Mouse (Mus musculus) heart, postnatal 0 days (tissue): ENCODE data around the gene Psmd4. TPM values are rescaled to one million over a fixed set of nuclear protein-coding genes. Genes with fewer than 3 reads are reported as not detected.

Experiments used
- ATAC-seq: fragments of 200-750 bp; cut with Nextera tagmentation; 2 replicates; pipeline ENCODE4 v1.8.0; 2017; ENCODE audit warnings: low read depth, moderate number of reproducible peaks, moderate library complexity; ENCODE audit not compliant: insufficient read depth
- DNase-seq: peaks from one replicate; pipeline ENCODE4 v3.0.0-alpha.2; 2016; ENCODE audit warnings: low spot score
- H3K27ac ChIP-seq: fragments of 300-500 bp; sonication (generic); 2 replicates; pipeline ENCODE4 v1.5.1; 2014; ENCODE audit warnings: low read depth, mild to moderate bottlenecking
- H3K27me3 ChIP-seq: fragments of 300-500 bp; sonication (generic); 2 replicates; pipeline ENCODE4 v1.6.1; 2014; ENCODE audit warnings: low read length, mixed read lengths; ENCODE audit not compliant: control insufficient read depth, insufficient read depth
- H3K36me3 ChIP-seq: fragments of 300-500 bp; sonication (generic); replicated peaks from 2 replicates; pipeline ENCODE4 v1.6.1; 2014; ENCODE audit warnings: low read length, mixed read lengths; ENCODE audit not compliant: control insufficient read depth, insufficient read depth
- H3K4me1 ChIP-seq: fragments of 300-500 bp; sonication (generic); 2 replicates; pipeline ENCODE4 v1.6.1; 2014; ENCODE audit warnings: antibody characterized with exemption; ENCODE audit not compliant: control insufficient read depth, insufficient read depth
- H3K4me2 ChIP-seq: fragments of 300-500 bp; sonication (generic); 2 replicates; pipeline ENCODE4 v1.6.1; 2014; ENCODE audit warnings: low read depth, mild to moderate bottlenecking, low read length, moderate library complexity
- H3K4me3 ChIP-seq: fragments of 300-500 bp; sonication (generic); 2 replicates; pipeline ENCODE4 v1.5.1; 2014; ENCODE audit warnings: low read depth, low read length
- H3K9ac ChIP-seq: fragments of 300-500 bp; sonication (generic); replicated peaks from 2 replicates; pipeline ENCODE4 v1.6.1; 2014; ENCODE audit warnings: low read depth, low read length, mixed read lengths
- H3K9me3 ChIP-seq: fragments of 300-500 bp; sonication (generic); replicated peaks from 2 replicates; pipeline ENCODE4 v1.6.1; 2016; ENCODE audit warnings: low read length; ENCODE audit not compliant: control insufficient read depth
- CTCF ChIP-seq: IDR thresholded peaks from 2 replicates; pipeline ENCODE4 v1.5.1; 2016; ENCODE audit warnings: antibody characterized with exemption, control low read depth, low read depth
- EP300 ChIP-seq: IDR thresholded peaks from 2 replicates; pipeline ENCODE4 v1.6.1; 2016; ENCODE audit warnings: antibody characterized with exemption, low read depth
- WGBS: fragments of 180-500 bp; shearing (Covaris S2); extraction: QIAGEN DNeasy Blood & Tissue Kit; methylation state at CpG from one replicate; pipeline ENCODE4 v1.1.7; 2014; 5-methylcytosine and 5-hydroxymethylcytosine counted together
- microRNA-seq: library from miRNA; unstranded; fragments of <30 nt; microRNA quantifications from one replicate; pipeline ENCODE4, GENCODE M21; 2016
- polyA plus RNA-seq: library from polyadenylated mRNA; unstranded; fragments of >200 nt; fragmentation: Nextera tagmentation; extraction: Ambion mirVana; gene quantifications from 2 replicates; pipeline ENCODE4 v1.2.1, GENCODE M21; 2015
- total RNA-seq: library from RNA; depleted of rRNA; stranded (reverse); fragments of >200 nt; gene quantifications from 2 replicates; pipeline ENCODE4 v1.2.3, GENCODE M21; 2014; ENCODE audit warnings: low replicate concordance; rRNA removed

The Psmd4 gene
- total and polyA plus RNA-seq, 2 experiments from 2014 or later, result 208 to 210 TPM

DNA sequence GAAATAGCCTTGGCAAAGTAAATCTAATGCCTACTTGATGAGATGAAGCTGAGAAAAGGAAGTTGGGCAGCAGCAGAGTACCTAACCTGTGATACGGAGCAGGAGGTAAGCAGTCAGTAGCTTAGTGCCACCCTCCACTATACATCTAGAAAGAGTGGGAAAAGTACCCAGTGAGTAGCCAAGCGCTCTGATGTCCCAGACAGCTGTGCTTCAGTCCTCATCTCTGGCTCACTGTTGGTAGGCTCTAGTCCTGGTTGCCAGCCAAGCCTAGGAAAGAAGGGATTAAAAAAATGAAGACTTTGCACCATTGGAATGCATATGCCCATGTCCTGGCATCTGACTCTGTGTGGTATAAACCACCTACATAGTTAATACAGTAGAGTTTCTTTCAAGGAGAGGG lies 56.9 kb downstream of the Psmd4 start:
- DNase-seq, result no peak
- H3K9ac ChIP-seq, result no peak overlapping the region

DNA sequence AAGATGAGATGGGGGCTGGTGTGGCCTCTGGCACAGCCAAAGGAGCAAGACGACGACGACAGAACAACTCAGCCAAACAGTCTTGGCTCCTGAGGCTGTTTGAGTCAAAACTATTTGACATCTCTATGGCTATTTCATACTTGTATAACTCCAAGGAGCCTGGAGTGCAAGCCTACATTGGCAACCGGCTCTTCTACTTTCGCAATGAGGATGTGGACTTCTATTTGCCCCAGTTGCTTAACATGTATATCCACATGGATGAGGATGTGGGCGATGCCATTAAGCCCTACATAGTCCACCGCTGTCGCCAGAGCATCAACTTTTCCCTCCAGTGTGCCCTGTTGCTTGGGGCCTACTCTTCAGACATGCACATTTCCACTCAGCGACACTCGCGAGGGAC lies 58.1 kb downstream of the Psmd4 start:
- H3K27me3 ChIP-seq, result no peaks in the 10 kb centered on the region
- WGBS, result 88% methylated on average over 11 of the region's 11 CpGs
- ATAC-seq, result no peak
- no peak overlapping the region for H3K4me2 ChIP-seq
- TF ChIP-seq CTCF, result no peak
- TF ChIP-seq EP300, result no peak
- no peaks in the 10 kb centered on the region for H3K9me3 ChIP-seq
- H3K4me1 ChIP-seq, result peaks cover 36% of the 10 kb centered on the region
- DNase-seq, result no peak
- H3K9ac ChIP-seq, result no peak overlapping the region
- peaks cover 26% of the 10 kb centered on the region for H3K36me3 ChIP-seq
- H3K4me3 ChIP-seq, result no peak overlapping the region
- H3K27ac ChIP-seq, result no peak overlapping the region

More for the DNA sequence above, 56.9 kb downstream of the Psmd4 start:
- H3K27me3 ChIP-seq, result no peaks in the 10 kb centered on the region
- H3K9me3 ChIP-seq, result no peaks in the 10 kb centered on the region
- WGBS, result 92% methylated on average over 2 of the region's 2 CpGs
- H3K4me2 ChIP-seq, result no peak overlapping the region
- peaks cover 40% of the 10 kb centered on the region for H3K4me1 ChIP-seq
- no peak for ATAC-seq
- H3K36me3 ChIP-seq, result peaks cover 26% of the 10 kb centered on the region
- no peak overlapping the region for H3K27ac ChIP-seq
- no peak for TF ChIP-seq EP300
- TF ChIP-seq CTCF, result no peak
- no peak overlapping the region for H3K4me3 ChIP-seq

Small RNA genes within 50 kb of the gene (microRNA-seq; reads per million reads assigned to microRNA genes)
- gene Mir7013, result not detected

Other genes starting within 250 kb of the Psmd4 start
- 19.9 and 22.3 TPM in 2 replicates for gene Pogz, start 205.0 kb downstream of the Psmd4 start, total RNA-seq
- 5.8 TPM in 2 replicates for gene Pogz, start 205.0 kb downstream of the Psmd4 start, polyA plus RNA-seq
- gene Psmb4, start 155.7 kb downstream of the Psmd4 start, total RNA-seq, result 256 and 302 TPM in 2 replicates
- 274 and 296 TPM in 2 replicates for gene Psmb4, start 155.7 kb downstream of the Psmd4 start, polyA plus RNA-seq
- 183 and 212 TPM in 2 replicates for gene Selenbp1, start 109.6 kb downstream of the Psmd4 start, total RNA-seq
- gene Selenbp1, start 109.6 kb downstream of the Psmd4 start, polyA plus RNA-seq, result 101 and 112 TPM in 2 replicates
- 3.9 and 8.6 TPM in 2 replicates for gene Rfx5, start 88.5 kb downstream of the Psmd4 start, total RNA-seq
- 2.3 and 2.7 TPM in 2 replicates for gene Rfx5, start 88.5 kb downstream of the Psmd4 start, polyA plus RNA-seq
- gene Pi4kb, start 67.9 kb downstream of the Psmd4 start, total RNA-seq, result 44.4 and 47.2 TPM in 2 replicates
- 12.6 and 13.7 TPM in 2 replicates for gene Pi4kb, start 67.9 kb downstream of the Psmd4 start, polyA plus RNA-seq
- 15.0 and 28.5 TPM in 2 replicates for gene Zfp687, start 27.2 kb downstream of the Psmd4 start, total RNA-seq
- 8.1 and 8.3 TPM in 2 replicates for gene Zfp687, start 27.2 kb downstream of the Psmd4 start, polyA plus RNA-seq
- 36.6 and 50.5 TPM in 2 replicates for gene Pip5k1a, start 64.3 kb upstream of the Psmd4 start, total RNA-seq
- gene Pip5k1a, start 64.3 kb upstream of the Psmd4 start, polyA plus RNA-seq, result 13.8 and 14.5 TPM in 2 replicates
- gene Vps72, start 68.4 kb upstream of the Psmd4 start, total RNA-seq, result 54.9 and 69.3 TPM in 2 replicates
- gene Vps72, start 68.4 kb upstream of the Psmd4 start, polyA plus RNA-seq, result 60.8 and 66.9 TPM in 2 replicates
- 1.2 and 14.3 TPM in 2 replicates for gene Tmod4, start 81.9 kb upstream of the Psmd4 start, total RNA-seq
- gene Tmod4, start 81.9 kb upstream of the Psmd4 start, polyA plus RNA-seq, result 2.7 and 2.9 TPM in 2 replicates
- 16.7 and 38.2 TPM in 2 replicates for gene Scnm1, start 91.4 kb upstream of the Psmd4 start, total RNA-seq
- 57.6 and 57.7 TPM in 2 replicates for gene Scnm1, start 91.4 kb upstream of the Psmd4 start, polyA plus RNA-seq
- gene Lysmd1, start 91.5 kb upstream of the Psmd4 start, total RNA-seq, result 6.1 and 7.1 TPM in 2 replicates
- gene Lysmd1, start 91.5 kb upstream of the Psmd4 start, polyA plus RNA-seq, result 8.7 and 10.4 TPM in 2 replicates
- gene Tnfaip8l2, start 99.7 kb upstream of the Psmd4 start, total RNA-seq, result 0.27 and 5.4 TPM in 2 replicates
- gene Tnfaip8l2, start 99.7 kb upstream of the Psmd4 start, polyA plus RNA-seq, result 2.7 and 2.8 TPM in 2 replicates
- 6.8 and 14.8 TPM in 2 replicates for gene Sema6c, start 117.8 kb upstream of the Psmd4 start, total RNA-seq
- 1.2 and 1.8 TPM in 2 replicates for gene Sema6c, start 117.8 kb upstream of the Psmd4 start, polyA plus RNA-seq
- 6.6 and 7.2 TPM in 2 replicates for gene Gabpb2, start 175.3 kb upstream of the Psmd4 start, total RNA-seq
- 3.1 TPM in 2 replicates for gene Gabpb2, start 175.3 kb upstream of the Psmd4 start, polyA plus RNA-seq
- gene Cdc42se1, start 186.1 kb upstream of the Psmd4 start, total RNA-seq, result 75.5 and 78.2 TPM in 2 replicates
- 33.6 TPM in 2 replicates for gene Cdc42se1, start 186.1 kb upstream of the Psmd4 start, polyA plus RNA-seq
- gene Mllt11, start 189.6 kb upstream of the Psmd4 start, total RNA-seq, result 4.3 and 6.1 TPM in 2 replicates
- 8.9 and 9.0 TPM in 2 replicates for gene Mllt11, start 189.6 kb upstream of the Psmd4 start, polyA plus RNA-seq
- gene Gm128, start 199.0 kb upstream of the Psmd4 start, total RNA-seq, result 1.1 TPM in 1 of 2 replicates, not detected in the other
- gene Gm128, start 199.0 kb upstream of the Psmd4 start, polyA plus RNA-seq, result 0.07 TPM in 1 of 2 replicates, not detected in the other
- 3.9 TPM in 1 of 2 replicates, not detected in the other for gene Bnipl, start 208.6 kb upstream of the Psmd4 start, total RNA-seq
- gene Bnipl, start 208.6 kb upstream of the Psmd4 start, polyA plus RNA-seq, result not detected in 2 replicates
- gene Mindy1, start 238.7 kb upstream of the Psmd4 start, total RNA-seq, result 28.0 and 64.4 TPM in 2 replicates
- gene Mindy1, start 238.7 kb upstream of the Psmd4 start, polyA plus RNA-seq, result 27.8 and 28.4 TPM in 2 replicates
- gene Prune1, start 239.5 kb upstream of the Psmd4 start, total RNA-seq, result 28.6 and 35.6 TPM in 2 replicates
- 22.5 and 23.0 TPM in 2 replicates for gene Prune1, start 239.5 kb upstream of the Psmd4 start, polyA plus RNA-seq